Mouse (Mus musculus): ENCODE measurements around the gene Fxyd6. TPM values are rescaled to one million over a fixed set of nuclear protein-coding genes. Genes with fewer than 3 reads are reported as not detected.

The Fxyd6 gene
- polyA plus RNA-seq, 1 experiment: 88.6 TPM

GRCm38 (mm10) chr9:45413478-45414140, 43.6 kb downstream of the Fxyd6 start:
- TF ChIP-seq POLR2A (IDR thresholded peaks at IDR 0.05; ENCODE audit: insufficient read depth, low read length): no peak
- TF ChIP-seq CTCF (IDR thresholded peaks at IDR 0.05; ENCODE audit: low read depth, low read length): peak; percentile 56
- Histone ChIP-seq H3K27ac (ENCODE audit: insufficient read depth, low read length) (no peak overlapping the region), H3K9me3 (replicated peaks; ENCODE audit: control insufficient read depth, insufficient read depth, low read length, poor library complexity, severe bottlenecking) (no peaks in the 10 kb centered on the region), H3K9ac (ENCODE audit: low read depth, poor library complexity, severe bottlenecking) (no peak overlapping the region), H3K27me3 (ENCODE audit: control insufficient read depth, insufficient read depth, low read length, poor library complexity, severe bottlenecking) (no peaks in the 10 kb centered on the region), H3K4me1 (ENCODE audit: control insufficient read depth, insufficient read depth, low read length) (no peaks in the 10 kb centered on the region), H3K4me3 (ENCODE audit: low read depth, low read length) (no peak overlapping the region), H3K36me3 (ENCODE audit: control insufficient read depth, insufficient read depth, low read length, poor library complexity, severe bottlenecking) (no peaks in the 10 kb centered on the region)

- TF ChIP-seq CTCF (IDR thresholded peaks at IDR 0.05; ENCODE audit: low read depth, low read length) (peak; percentile 70), POLR2A (IDR thresholded peaks at IDR 0.05; ENCODE audit: insufficient read depth, low read length) (no peak), EP300 (IDR thresholded peaks at IDR 0.05; ENCODE audit: insufficient read depth, low read depth, low read length) (no peak)
- Histone ChIP-seq H3K9ac (ENCODE audit: low read depth, poor library complexity, severe bottlenecking) (no peak overlapping the region), H3K27me3 (ENCODE audit: control insufficient read depth, insufficient read depth, low read length, poor library complexity, severe bottlenecking) (no peaks in the 10 kb centered on the region), H3K27ac (ENCODE audit: insufficient read depth, low read length) (no peak overlapping the region), H3K4me3 (ENCODE audit: low read depth, low read length) (no peak overlapping the region), H3K9me3 (replicated peaks; ENCODE audit: control insufficient read depth, insufficient read depth, low read length, poor library complexity, severe bottlenecking) (no peaks in the 10 kb centered on the region), H3K4me1 (ENCODE audit: control insufficient read depth, insufficient read depth, low read length) (no peaks in the 10 kb centered on the region), H3K36me3 (ENCODE audit: control insufficient read depth, insufficient read depth, low read length, poor library complexity, severe bottlenecking) (no peaks in the 10 kb centered on the region)
Measured at GRCm38 (mm10) chr9:45415912-45416311, 45.9 kb downstream of the Fxyd6 start.

- Histone ChIP-seq H3K36me3 (ENCODE audit: control insufficient read depth, insufficient read depth, low read length, poor library complexity, severe bottlenecking) (no peaks in the 10 kb centered on the region), H3K27me3 (ENCODE audit: control insufficient read depth, insufficient read depth, low read length, poor library complexity, severe bottlenecking) (no peaks in the 10 kb centered on the region), H3K9me3 (replicated peaks; ENCODE audit: control insufficient read depth, insufficient read depth, low read length, poor library complexity, severe bottlenecking) (no peaks in the 10 kb centered on the region), H3K4me1 (ENCODE audit: control insufficient read depth, insufficient read depth, low read length) (no peaks in the 10 kb centered on the region), H3K9ac (ENCODE audit: low read depth, poor library complexity, severe bottlenecking) (no peak overlapping the region), H3K27ac (ENCODE audit: insufficient read depth, low read length) (no peak overlapping the region), H3K4me3 (ENCODE audit: low read depth, low read length) (no peak overlapping the region)
- TF ChIP-seq EP300 (IDR thresholded peaks at IDR 0.05; ENCODE audit: insufficient read depth, low read depth, low read length): no peak
- peak; percentile 56 for TF ChIP-seq CTCF (IDR thresholded peaks at IDR 0.05; ENCODE audit: low read depth, low read length)
Measured at GRCm38 (mm10) chr9:45417245-45417644, 47.3 kb downstream of the Fxyd6 start.

GRCm38 (mm10) chr9:45418252-45418651, 48.3 kb downstream of the Fxyd6 start:
- H3K9ac ChIP-seq (ENCODE audit: low read depth, poor library complexity, severe bottlenecking): no peak overlapping the region
- H3K9me3 ChIP-seq (replicated peaks; ENCODE audit: control insufficient read depth, insufficient read depth, low read length, poor library complexity, severe bottlenecking): no peaks in the 10 kb centered on the region
- H3K4me1 ChIP-seq (ENCODE audit: control insufficient read depth, insufficient read depth, low read length): no peaks in the 10 kb centered on the region
- H3K27me3 ChIP-seq (ENCODE audit: control insufficient read depth, insufficient read depth, low read length, poor library complexity, severe bottlenecking): no peaks in the 10 kb centered on the region
- no peak overlapping the region for H3K27ac ChIP-seq (ENCODE audit: insufficient read depth, low read length)
- no peak for TF ChIP-seq EP300 (IDR thresholded peaks at IDR 0.05; ENCODE audit: insufficient read depth, low read depth, low read length)
- no peak for TF ChIP-seq CTCF (IDR thresholded peaks at IDR 0.05; ENCODE audit: low read depth, low read length)
- H3K36me3 ChIP-seq (ENCODE audit: control insufficient read depth, insufficient read depth, low read length, poor library complexity, severe bottlenecking): no peaks in the 10 kb centered on the region
- no peak overlapping the region for H3K4me3 ChIP-seq (ENCODE audit: low read depth, low read length)

- Histone ChIP-seq H3K36me3 (ENCODE audit: control insufficient read depth, insufficient read depth, low read length, poor library complexity, severe bottlenecking) (no peaks in the 10 kb centered on the region), H3K27ac (ENCODE audit: insufficient read depth, low read length) (no peak overlapping the region), H3K4me3 (ENCODE audit: low read depth, low read length) (no peak overlapping the region), H3K27me3 (ENCODE audit: control insufficient read depth, insufficient read depth, low read length, poor library complexity, severe bottlenecking) (no peaks in the 10 kb centered on the region), H3K9me3 (replicated peaks; ENCODE audit: control insufficient read depth, insufficient read depth, low read length, poor library complexity, severe bottlenecking) (no peaks in the 10 kb centered on the region), H3K9ac (ENCODE audit: low read depth, poor library complexity, severe bottlenecking) (no peak overlapping the region), H3K4me1 (ENCODE audit: control insufficient read depth, insufficient read depth, low read length) (no peaks in the 10 kb centered on the region)
- peak; percentile 87 for TF ChIP-seq CTCF (IDR thresholded peaks at IDR 0.05; ENCODE audit: low read depth, low read length)
- no peak for TF ChIP-seq POLR2A (IDR thresholded peaks at IDR 0.05; ENCODE audit: insufficient read depth, low read length)
Measured at GRCm38 (mm10) chr9:45421209-45421608, 51.2 kb downstream of the Fxyd6 start.

GRCm38 (mm10) chr9:45422761-45423298, 52.8 kb downstream of the Fxyd6 start:
- no peaks in the 10 kb centered on the region for H3K9me3 ChIP-seq (replicated peaks; ENCODE audit: control insufficient read depth, insufficient read depth, low read length, poor library complexity, severe bottlenecking)
- no peaks in the 10 kb centered on the region for H3K36me3 ChIP-seq (ENCODE audit: control insufficient read depth, insufficient read depth, low read length, poor library complexity, severe bottlenecking)
- H3K27ac ChIP-seq (ENCODE audit: insufficient read depth, low read length): no peak overlapping the region
- H3K27me3 ChIP-seq (ENCODE audit: control insufficient read depth, insufficient read depth, low read length, poor library complexity, severe bottlenecking): no peaks in the 10 kb centered on the region
- H3K4me3 ChIP-seq (ENCODE audit: low read depth, low read length): no peak overlapping the region
- TF ChIP-seq EP300 (IDR thresholded peaks at IDR 0.05; ENCODE audit: insufficient read depth, low read depth, low read length): no peak
- TF ChIP-seq CTCF (IDR thresholded peaks at IDR 0.05; ENCODE audit: low read depth, low read length): no peak
- TF ChIP-seq POLR2A (IDR thresholded peaks at IDR 0.05; ENCODE audit: insufficient read depth, low read length): no peak
- no peak overlapping the region for H3K9ac ChIP-seq (ENCODE audit: low read depth, poor library complexity, severe bottlenecking)
- no peaks in the 10 kb centered on the region for H3K4me1 ChIP-seq (ENCODE audit: control insufficient read depth, insufficient read depth, low read length)
